Mouse (Mus musculus) small intestine, adult 2 months (tissue): ENCODE measurements around the gene Atpaf2. TPM values are rescaled to one million over a fixed set of nuclear protein-coding genes. Genes with fewer than 3 reads are reported as not detected.

ENCODE experiments used
- H3K27ac ChIP-seq: fragments of 200-500 bp; 2 replicates; pipeline ENCODE4 v1.5.1; 2012; ENCODE audit warnings: low read depth, low read length, control low read depth, inconsistent platforms; ENCODE audit not compliant: insufficient read depth
- H3K27me3 ChIP-seq: fragments of 200-500 bp; 2 replicates; pipeline ENCODE4 v1.6.1; 2012; ENCODE audit warnings: mild to moderate bottlenecking, moderate library complexity, low read length, inconsistent platforms; ENCODE audit not compliant: control insufficient read depth, insufficient read depth
- H3K36me3 ChIP-seq: fragments of 200-500 bp; 2 replicates; pipeline ENCODE4 v1.6.1; 2012; ENCODE audit warnings: mild to moderate bottlenecking, low read length, control low read depth, inconsistent platforms; ENCODE audit not compliant: control insufficient read depth, insufficient read depth
- H3K4me1 ChIP-seq: fragments of 200-500 bp; 2 replicates; pipeline ENCODE4 v1.6.1; 2012; ENCODE audit warnings: low read length, inconsistent platforms, mixed read lengths; ENCODE audit not compliant: control insufficient read depth, insufficient read depth, insufficient read length
- H3K4me3 ChIP-seq: fragments of 200-500 bp; 2 replicates; pipeline ENCODE4 v1.5.1; 2012; ENCODE audit warnings: low read depth, mild to moderate bottlenecking, control low read depth, inconsistent platforms, low read length, moderate library complexity
- CTCF ChIP-seq: fragments of 200-500 bp; IDR thresholded peaks from 2 replicates; pipeline ENCODE4 v1.5.1; 2012; ENCODE audit warnings: low read depth, mild to moderate bottlenecking, control low read depth, inconsistent platforms, low read length, moderate library complexity, mixed read lengths; ENCODE audit not compliant: insufficient replicate concordance, insufficient read length; ENCODE audit errors: extremely low read depth
- POLR2A ChIP-seq: fragments of 200-500 bp; IDR thresholded peaks from 2 replicates; pipeline ENCODE4 v1.6.1; 2012; ENCODE audit warnings: low read depth, mild to moderate bottlenecking, control low read depth, inconsistent platforms, low read length, moderate library complexity
- WGBS: fragments of 180-500 bp; shearing (Covaris S2); methylation state at CpG from one replicate; pipeline ENCODE4 v1.1.7; 2018; 5-methylcytosine and 5-hydroxymethylcytosine counted together
- polyA plus RNA-seq: library from polyadenylated mRNA; depleted of rRNA; stranded (reverse); fragments of >200 nt; gene quantifications from 2 replicates; pipeline ENCODE4 v1.2.3, GENCODE M21; 2012

Atpaf2 gene
- polyA plus RNA-seq, 1 experiment = 29.7 TPM

DNA sequence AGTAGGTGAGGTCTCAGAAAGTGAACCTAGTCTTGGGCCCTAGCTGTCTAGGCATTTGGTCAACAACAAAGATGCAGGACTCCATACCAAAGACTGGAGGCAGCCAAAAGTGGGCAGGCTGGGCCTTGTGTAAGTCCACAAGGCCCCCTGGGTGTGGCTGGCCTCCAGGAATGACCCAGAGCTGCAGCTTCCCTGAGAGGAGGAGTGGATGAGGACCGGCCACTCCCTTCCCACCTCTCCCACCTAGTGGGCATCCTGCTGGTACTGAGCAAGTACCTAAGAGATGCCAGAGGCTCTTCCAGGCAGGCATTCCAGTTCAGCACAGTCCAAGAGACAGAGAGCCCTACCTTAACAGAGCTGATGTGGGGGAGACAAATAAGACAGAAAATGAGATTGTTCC is 58.3 kb downstream of the Atpaf2 start:
- Histone ChIP-seq H3K27ac (no peak overlapping the region), H3K4me1 (peaks cover 6% of the 10 kb centered on the region; the same call in 1 of the 2 replicates), H3K27me3 (no peaks in the 10 kb centered on the region), H3K36me3 (no peaks in the 10 kb centered on the region), H3K4me3 (no peak overlapping the region)
- no peak for TF ChIP-seq POLR2A
- TF ChIP-seq CTCF = no peak
- WGBS = 86% methylated on average over 1 of the region's 1 CpGs

DNA sequence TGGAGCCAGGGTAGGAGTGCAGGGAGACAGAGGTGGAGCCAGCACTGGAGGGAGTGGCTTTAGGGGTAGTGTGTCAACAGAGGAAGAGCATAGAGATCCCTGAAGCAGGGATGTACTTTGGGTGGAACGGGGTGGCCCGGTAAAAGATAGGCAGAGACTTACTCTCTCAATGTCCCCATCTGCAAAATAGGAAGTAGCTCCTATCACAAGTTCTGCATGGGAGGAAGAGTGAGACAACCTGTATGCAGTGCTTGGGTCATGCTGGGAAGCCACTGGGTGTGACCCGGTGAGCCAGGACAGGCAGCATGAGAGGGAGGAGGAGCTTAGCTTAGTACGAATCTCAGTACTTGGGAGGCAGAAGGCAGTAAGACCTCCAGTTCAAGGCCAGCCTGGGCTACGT is 59.1 kb downstream of the Atpaf2 start:
- peaks cover 6% of the 10 kb centered on the region; the same call in 1 of the 2 replicates for H3K4me1 ChIP-seq
- no peaks in the 10 kb centered on the region for H3K27me3 ChIP-seq
- TF ChIP-seq POLR2A = no peak
- TF ChIP-seq CTCF = no peak
- no peak overlapping the region for H3K4me3 ChIP-seq
- H3K36me3 ChIP-seq = no peaks in the 10 kb centered on the region
- WGBS = 62% methylated on average over 5 of the region's 5 CpGs
- no peak overlapping the region for H3K27ac ChIP-seq

DNA sequence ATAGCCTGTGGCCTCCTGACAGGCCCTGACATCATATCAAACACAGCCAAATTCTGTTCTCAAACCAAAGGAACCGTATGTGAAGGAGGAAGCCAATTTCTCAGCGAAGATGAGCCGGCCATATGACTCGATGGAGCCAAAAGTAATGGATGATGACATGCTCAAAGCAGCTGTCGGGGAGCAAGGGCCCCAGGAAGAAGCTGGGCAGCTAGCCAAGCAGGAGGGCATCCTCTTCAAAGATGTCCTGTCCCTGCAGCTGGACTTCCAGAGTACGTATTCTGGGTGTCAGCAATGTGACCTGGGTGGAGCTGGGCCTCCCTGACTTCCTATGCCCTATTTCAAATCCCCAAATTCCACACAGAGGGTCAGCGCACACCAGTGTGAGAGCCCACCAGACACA is 59.7 kb downstream of the Atpaf2 start:
- H3K4me3 ChIP-seq = no peak overlapping the region
- no peak overlapping the region for H3K27ac ChIP-seq
- 76% methylated on average over 7 of the region's 7 CpGs for WGBS
- no peaks in the 10 kb centered on the region for H3K36me3 ChIP-seq
- peaks cover 6% of the 10 kb centered on the region; the same call in 1 of the 2 replicates for H3K4me1 ChIP-seq
- H3K27me3 ChIP-seq = no peaks in the 10 kb centered on the region
- TF ChIP-seq CTCF (no peak), POLR2A (no peak)

DNA sequence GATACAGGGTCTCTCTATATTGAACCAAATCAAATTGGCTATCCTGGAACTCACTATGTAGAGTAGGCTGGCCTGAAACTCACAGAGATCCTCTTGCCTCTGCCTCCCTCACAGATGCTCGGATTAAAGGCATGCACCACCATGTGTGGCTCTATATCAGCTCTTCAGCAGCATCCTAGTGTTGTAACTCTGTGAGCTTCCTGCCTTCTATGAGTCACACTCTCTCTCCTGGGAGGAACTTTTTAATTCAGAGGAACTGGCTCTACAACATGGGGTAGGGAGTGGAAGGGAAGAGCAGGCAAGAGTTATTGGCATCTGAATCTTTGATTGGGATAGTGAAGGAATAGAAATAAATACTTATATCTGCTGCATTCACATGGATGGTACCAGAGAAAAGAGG is 61.1 kb downstream of the Atpaf2 start:
- Histone ChIP-seq H3K36me3 (no peaks in the 10 kb centered on the region), H3K4me3 (no peak overlapping the region), H3K4me1 (peaks cover 6% of the 10 kb centered on the region; the same call in 1 of the 2 replicates), H3K27me3 (no peaks in the 10 kb centered on the region), H3K27ac (no peak overlapping the region)
- TF ChIP-seq POLR2A = no peak
- TF ChIP-seq CTCF = no peak
- 59% methylated on average over 1 of the region's 1 CpGs for whole genome bisulfite sequencing

- 23% methylated on average over 2 of the region's 2 CpGs for WGBS
- Histone ChIP-seq H3K4me1 (peaks cover 6% of the 10 kb centered on the region; the same call in 1 of the 2 replicates), H3K27me3 (no peaks in the 10 kb centered on the region), H3K27ac (peak overlapping the region; percentile 74; the same call in 1 of the 2 replicates), H3K4me3 (no peak overlapping the region), H3K36me3 (no peaks in the 10 kb centered on the region)
- TF ChIP-seq POLR2A = no peak
- TF ChIP-seq CTCF = no peak
Measured at GRCm38 (mm10) chr11:60355952-60356351, 62.3 kb downstream of the Atpaf2 start.

DNA sequence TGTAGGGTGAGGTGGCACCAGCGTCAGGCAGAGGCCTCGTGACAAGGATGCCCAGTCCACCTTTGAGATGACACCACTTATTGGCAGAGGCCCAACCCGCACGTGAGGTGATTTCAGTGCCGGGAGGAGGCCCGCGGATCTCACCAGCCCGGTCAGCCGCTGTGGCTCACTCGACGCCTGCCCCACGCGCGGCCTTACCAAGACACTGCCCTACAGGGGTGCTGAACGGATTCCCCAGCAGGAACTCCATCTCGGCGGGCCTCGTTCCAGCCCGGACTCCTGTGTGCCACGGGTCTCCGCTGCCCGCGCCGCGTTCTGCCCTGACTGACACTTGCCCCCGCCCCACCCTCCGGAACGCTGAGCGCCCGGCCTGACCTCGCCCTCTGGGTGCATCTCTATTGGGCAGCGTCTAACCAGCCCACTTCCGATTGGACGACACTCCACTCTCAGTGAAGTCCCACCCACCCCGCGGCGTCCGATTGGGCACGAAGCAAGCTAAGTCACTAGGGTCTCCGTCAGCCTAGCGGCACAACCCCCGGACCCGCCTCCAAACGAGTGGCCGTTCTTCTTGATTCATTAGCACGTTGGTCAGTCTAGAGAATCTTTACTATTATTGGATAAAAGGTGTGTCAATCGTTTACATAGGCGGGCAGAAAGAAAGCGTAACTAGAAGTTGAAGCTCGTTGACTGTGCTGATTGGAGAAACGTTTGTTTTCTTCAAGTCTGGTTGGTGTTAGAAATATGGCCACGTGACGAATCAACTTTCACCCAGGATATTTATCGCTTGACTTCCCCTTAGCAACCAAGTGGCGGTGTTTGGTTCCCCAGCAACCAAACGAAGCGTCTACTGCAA is 65.5 kb downstream of the Atpaf2 start, which contains the start of the genes Tom1l2 and Drc3:
Gene Tom1l2, minus strand, starts transcription at position 347 of the 853 bp plus-strand sequence.
Gene Drc3, plus strand, starts transcription at position 771 of the 853 bp plus-strand sequence.
- H3K4me3 ChIP-seq = peak within 1 kb of the TSS; percentile 88
- 1% methylated on average over 57 of the region's 57 CpGs for WGBS
- TF ChIP-seq CTCF (no peak), POLR2A (peak; percentile 70)
- H3K4me1 ChIP-seq = peaks cover 11% of the 10 kb centered on the region; the same call in 1 of the 2 replicates
- no peaks in the 10 kb centered on the region for H3K36me3 ChIP-seq
- peak within 1 kb of the TSS; percentile 94 for H3K27ac ChIP-seq
- H3K27me3 ChIP-seq = no peaks in the 10 kb centered on the region

DNA sequence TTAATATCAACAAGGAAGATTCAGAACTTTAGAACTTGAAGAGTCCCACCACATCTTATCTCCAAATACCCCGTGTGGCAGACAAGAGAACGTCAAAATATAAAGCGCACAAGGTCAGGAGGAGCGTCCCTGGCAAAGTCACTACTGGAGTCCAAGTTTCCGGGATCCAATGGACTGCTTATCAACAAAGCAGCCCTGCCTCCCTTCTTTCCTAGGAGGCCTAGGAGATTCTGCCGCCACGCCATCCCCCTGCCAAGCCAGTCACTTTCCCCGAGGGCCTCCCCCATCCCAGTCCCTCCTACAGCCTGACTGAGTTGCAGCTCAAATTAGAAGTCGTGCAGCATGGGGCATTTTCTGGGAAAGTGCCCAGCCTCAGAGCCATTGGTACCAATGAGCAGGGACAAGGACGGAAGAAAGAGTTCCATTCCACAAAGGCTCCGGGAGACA is 66.3 kb downstream of the Atpaf2 start:
- TF ChIP-seq CTCF (no peak), POLR2A (no peak)
- Histone ChIP-seq H3K27me3 (no peaks in the 10 kb centered on the region), H3K36me3 (no peaks in the 10 kb centered on the region), H3K4me1 (peaks cover 11% of the 10 kb centered on the region; the same call in 1 of the 2 replicates), H3K27ac (peak overlapping the region; percentile 94), H3K4me3 (peak overlapping the region; percentile 88)
- WGBS = 7% methylated on average over 11 of the region's 11 CpGs
